Mouse (Mus musculus) neural tube, embryonic 12.5 days (tissue): ENCODE results near the gene Dapl1. TPM values are rescaled to one million over a fixed set of nuclear protein-coding genes. Genes with fewer than 3 reads are reported as not detected.

Experiments
- ATAC-seq: fragments of 200-750 bp; cut with Nextera tagmentation; 2 replicates; pipeline ENCODE4 v1.8.0; 2017; ENCODE audit warnings: low read depth, mild to moderate bottlenecking, moderate TSS enrichment, moderate library complexity; ENCODE audit not compliant: low FRiP score
- H3K27ac ChIP-seq: fragments of 300-500 bp; sonication (generic); 2 replicates; pipeline ENCODE4 v1.5.1; 2016
- H3K27me3 ChIP-seq: fragments of 300-500 bp; sonication (generic); replicated peaks from 2 replicates; pipeline ENCODE4 v1.6.1; 2016; ENCODE audit warnings: mild to moderate bottlenecking
- H3K36me3 ChIP-seq: fragments of 300-500 bp; sonication (generic); 2 replicates; pipeline ENCODE4 v1.6.1; 2016; ENCODE audit warnings: mild to moderate bottlenecking
- H3K4me1 ChIP-seq: fragments of 300-500 bp; sonication (generic); 2 replicates; pipeline ENCODE4 v1.6.1; 2016
- H3K4me2 ChIP-seq: fragments of 300-500 bp; sonication (generic); replicated peaks from 2 replicates; pipeline ENCODE4 v1.6.1; 2016; ENCODE audit warnings: mild to moderate bottlenecking
- H3K4me3 ChIP-seq: fragments of 300-500 bp; sonication (generic); 2 replicates; pipeline ENCODE4 v1.5.1; 2016
- H3K9ac ChIP-seq: fragments of 300-500 bp; sonication (generic); 2 replicates; pipeline ENCODE4 v1.6.1; 2016; ENCODE audit warnings: mild to moderate bottlenecking
- H3K9me3 ChIP-seq: fragments of 300-500 bp; sonication (generic); 2 replicates; pipeline ENCODE4 v1.6.1; 2016; ENCODE audit warnings: mild to moderate bottlenecking
- WGBS: fragments of 180-500 bp; shearing (Covaris S2); methylation state at CpG from one replicate; pipeline ENCODE4 v1.1.7; 2016; 5-methylcytosine and 5-hydroxymethylcytosine counted together
- polyA plus RNA-seq: library from polyadenylated mRNA; unstranded; fragments of >200 nt; fragmentation: Nextera tagmentation; extraction: Ambion mirVana; gene quantifications from 2 replicates; pipeline ENCODE4 v1.2.1, GENCODE M21; 2016

Gene Dapl1
- polyA plus RNA-seq, 1 experiment from 2014 or later: not detected

- no peak overlapping the region for H3K4me3 ChIP-seq
- 24% methylated on average over 13 of the region's 13 CpGs for WGBS
- 0 out of 2 replicates have a peak, but pooled peaks cover 2% of the 10 kb centered on the region for H3K9me3 ChIP-seq
- H3K27ac ChIP-seq: no peak overlapping the region
- no peak overlapping the region for H3K9ac ChIP-seq
- peaks cover 14% of the 10 kb centered on the region for H3K4me1 ChIP-seq
- H3K27me3 ChIP-seq: no peaks in the 10 kb centered on the region
- H3K4me2 ChIP-seq: no peak overlapping the region
- ATAC-seq: no peak
- H3K36me3 ChIP-seq: no peaks in the 10 kb centered on the region
These were observed 59.9 kb downstream of the Dapl1 start for GRCm38 (mm10) chr2:59544237-59544909.

- H3K4me2 ChIP-seq: no peak overlapping the region
- ATAC-seq: no peak
- peaks cover 14% of the 10 kb centered on the region for H3K4me1 ChIP-seq
- 38% methylated on average over 7 of the region's 7 CpGs for WGBS
- H3K4me3 ChIP-seq: no peak overlapping the region
- no peak overlapping the region for H3K27ac ChIP-seq
- H3K9me3 ChIP-seq: 0 out of 2 replicates have a peak, but pooled peaks cover 2% of the 10 kb centered on the region
- H3K9ac ChIP-seq: no peak overlapping the region
- H3K27me3 ChIP-seq: no peaks in the 10 kb centered on the region
- no peaks in the 10 kb centered on the region for H3K36me3 ChIP-seq
These were observed 60.5 kb downstream of the Dapl1 start for GRCm38 (mm10) chr2:59545001-59545400.

- Histone ChIP-seq H3K27me3 (no peaks in the 10 kb centered on the region), H3K27ac (no peak overlapping the region), H3K9ac (no peak overlapping the region), H3K4me2 (no peak overlapping the region), H3K4me3 (no peak overlapping the region), H3K4me1 (peaks cover 14% of the 10 kb centered on the region), H3K36me3 (no peaks in the 10 kb centered on the region), H3K9me3 (0 out of 2 replicates have a peak, but pooled peaks cover 2% of the 10 kb centered on the region)
- ATAC-seq: no peak
- WGBS: 92% methylated on average over 8 of the region's 8 CpGs
These were observed 63.1 kb downstream of the Dapl1 start for GRCm38 (mm10) chr2:59547369-59548099.

GRCm38 (mm10) chr2:59552784-59553183, 68.3 kb downstream of the Dapl1 start:
- 0 out of 2 replicates have a peak, but pooled peaks cover 2% of the 10 kb centered on the region for H3K9me3 ChIP-seq
- H3K9ac ChIP-seq: no peak overlapping the region
- WGBS: 45% methylated on average over 1 of the region's 1 CpGs
- no peaks in the 10 kb centered on the region for H3K27me3 ChIP-seq
- ATAC-seq: no peak
- H3K4me1 ChIP-seq: no peaks in the 10 kb centered on the region
- no peak overlapping the region for H3K4me3 ChIP-seq
- no peaks in the 10 kb centered on the region for H3K36me3 ChIP-seq
- H3K4me2 ChIP-seq: no peak overlapping the region
- H3K27ac ChIP-seq: no peak overlapping the region

- no peaks in the 10 kb centered on the region for H3K9me3 ChIP-seq
- H3K4me3 ChIP-seq: no peak overlapping the region
- H3K36me3 ChIP-seq: no peaks in the 10 kb centered on the region
- H3K4me1 ChIP-seq: no peaks in the 10 kb centered on the region
- 90% methylated on average over 2 of the region's 2 CpGs for WGBS
- H3K27me3 ChIP-seq: no peaks in the 10 kb centered on the region
- H3K9ac ChIP-seq: no peak overlapping the region
- no peak overlapping the region for H3K27ac ChIP-seq
- no peak overlapping the region for H3K4me2 ChIP-seq
- no peak for ATAC-seq
These were observed 70.0 kb downstream of the Dapl1 start for GRCm38 (mm10) chr2:59554373-59554940.

Other genes starting within 250 kb of the Dapl1 start
- gene Tanc1, start 127.4 kb downstream of the Dapl1 start, polyA plus RNA-seq: 15.9 and 16.1 TPM in 2 replicates